Mouse (Mus musculus): ENCODE results near the gene Smyd1.

Smyd1 gene

DNA sequence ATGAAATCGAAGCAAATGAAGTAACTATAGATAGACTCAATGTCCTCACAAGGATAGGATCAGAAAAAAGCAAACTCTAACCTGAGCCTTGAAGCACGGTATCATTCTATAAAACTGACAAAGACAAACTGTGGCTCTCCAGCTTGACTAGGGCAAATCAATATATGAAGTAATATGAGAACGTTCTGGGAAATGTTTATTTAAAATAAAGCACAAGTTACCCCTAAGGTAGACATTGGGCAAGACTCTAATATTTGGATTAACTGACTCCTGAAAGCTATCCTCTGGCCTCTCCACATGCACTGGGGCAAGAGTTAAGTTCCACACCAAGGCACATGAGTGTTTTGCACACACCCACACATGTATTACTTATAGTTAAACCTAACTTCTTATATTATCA is 61.0 kb downstream of the Smyd1 start:
- no peak for DNase-seq (ENCODE audit: inconsistent age in 2 of 2, low spot score in 1 of 2)

DNA sequence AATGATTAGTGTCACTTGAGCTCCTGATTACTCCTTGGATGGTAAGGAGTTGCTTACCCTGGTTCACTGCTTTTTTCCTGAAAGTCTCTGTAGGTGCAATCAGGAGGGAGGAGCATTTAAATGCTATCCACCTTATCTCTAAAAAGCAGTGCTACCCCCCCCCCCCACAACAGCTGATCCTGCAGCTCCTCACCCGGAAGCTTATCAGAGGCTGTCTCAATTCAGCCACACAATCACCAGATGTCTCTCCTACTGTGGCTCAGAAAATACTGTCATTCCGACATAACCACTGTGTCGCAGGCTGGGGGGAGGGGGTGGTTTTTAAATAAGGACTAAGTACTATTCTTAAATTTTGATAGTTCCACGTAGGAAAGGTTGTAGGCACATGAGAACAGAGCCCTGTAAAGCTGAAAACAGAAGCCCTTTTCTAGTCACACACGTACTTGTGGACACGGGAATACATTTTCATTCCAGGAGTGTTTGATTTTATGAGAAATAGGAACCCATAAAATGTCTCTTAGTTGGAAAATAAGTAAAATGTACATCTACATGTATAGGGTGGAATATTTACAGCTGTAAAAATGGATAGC is 61.9 kb downstream of the Smyd1 start:
- no peak for DNase-seq (ENCODE audit: inconsistent age in 2 of 2, low spot score in 1 of 2)

DNA sequence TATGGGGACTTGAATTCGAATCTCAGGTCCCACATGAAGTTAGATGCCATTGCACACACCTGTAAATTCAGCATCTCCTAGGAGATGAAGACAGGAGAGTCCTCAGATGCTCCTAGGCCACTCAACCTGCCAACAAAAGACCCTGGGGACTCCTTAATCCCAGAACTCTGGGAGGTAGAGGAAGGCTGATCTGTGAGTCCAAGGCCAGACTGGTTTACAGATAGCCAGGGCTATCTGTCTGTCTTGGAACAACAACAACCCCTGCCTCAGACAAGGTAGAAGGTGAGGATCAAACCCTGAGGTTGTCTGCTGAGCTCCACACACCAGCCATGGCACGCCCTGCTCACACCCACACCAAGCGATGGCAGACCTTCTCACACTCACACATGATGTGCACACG is 62.9 kb downstream of the Smyd1 start:
- no peak for DNase-seq (ENCODE audit: inconsistent age in 2 of 2, low spot score in 1 of 2)

DNA sequence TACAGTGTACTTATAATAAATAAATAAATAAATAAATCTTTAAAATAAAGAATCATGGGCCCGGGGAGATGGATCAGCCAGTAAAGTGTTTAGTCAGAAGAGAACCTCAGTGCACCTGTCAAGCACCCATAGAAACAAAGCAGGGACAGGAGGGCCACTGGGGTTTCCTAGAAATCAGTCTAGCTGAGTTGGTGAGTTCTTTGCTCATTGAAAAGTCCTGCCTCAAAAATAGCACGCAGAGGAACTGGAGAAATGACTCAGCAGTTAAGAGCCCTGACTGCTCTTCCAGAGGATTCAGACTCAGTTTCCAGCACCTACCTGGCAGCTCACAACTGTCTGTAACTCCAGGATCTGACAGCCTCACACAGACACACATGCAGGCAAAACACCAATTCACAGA is 63.5 kb downstream of the Smyd1 start:
- no peak for DNase-seq (ENCODE audit: inconsistent age in 2 of 2, low spot score in 1 of 2)

- DNase-seq (ENCODE audit: inconsistent age in 2 of 2, low spot score in 1 of 2), result no peak
Observed at GRCm38 (mm10) chr6:71257375-71257774, 64.7 kb downstream of the Smyd1 start.

GRCm38 (mm10) chr6:71256166-71256565 is 65.9 kb downstream of the Smyd1 start:
- no peak for DNase-seq (ENCODE audit: inconsistent age in 2 of 2, low spot score in 1 of 2)

GRCm38 (mm10) chr6:71254456-71254855 is 67.6 kb downstream of the Smyd1 start:
- peak; percentile 20 to 57 for DNase-seq (ENCODE audit: inconsistent age in 2 of 2, low spot score in 1 of 2)

DNA sequence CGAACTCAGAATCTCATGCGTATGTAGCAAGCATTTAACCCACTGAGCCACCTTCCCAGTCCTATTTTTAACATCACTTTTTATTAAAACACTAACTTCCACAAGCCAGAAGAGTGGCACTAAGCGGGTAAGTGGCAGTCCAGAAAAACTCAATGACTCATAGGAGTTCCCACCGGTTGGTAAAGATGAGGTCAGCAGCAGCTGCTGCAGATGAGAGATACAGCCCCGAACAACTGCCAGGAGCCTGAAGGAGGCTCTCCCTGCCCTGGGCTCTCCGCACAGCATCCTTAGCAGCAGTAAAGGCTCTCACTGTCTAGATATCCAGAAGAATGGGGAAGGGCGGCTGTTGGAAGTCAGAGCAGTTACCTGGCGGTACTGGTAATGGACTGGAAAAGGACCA is 71.1 kb downstream of the Smyd1 start:
- DNase-seq (ENCODE audit: inconsistent age in 2 of 2, low spot score in 1 of 2), result no peak

DNA sequence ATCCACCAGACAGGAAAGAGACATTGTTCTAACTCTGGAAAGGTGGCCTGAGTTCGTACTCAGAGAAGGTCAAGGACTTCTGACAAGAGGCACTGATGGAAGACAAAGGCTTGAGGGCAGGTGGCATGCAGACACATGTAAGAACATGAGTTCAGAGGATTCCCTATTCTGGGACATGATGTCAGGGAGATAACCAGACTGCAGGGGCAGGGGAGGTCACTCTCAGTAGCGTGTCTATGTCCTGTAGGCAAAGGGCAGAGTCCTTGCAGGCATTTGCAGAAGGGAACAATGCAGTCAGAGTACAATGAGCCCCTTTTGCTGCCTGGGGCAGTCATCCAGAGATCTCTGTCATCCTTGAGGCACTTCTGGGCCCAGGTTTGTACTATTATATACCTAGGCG is 72.4 kb downstream of the Smyd1 start:
- no peak for DNase-seq (ENCODE audit: inconsistent age in 2 of 2, low spot score in 1 of 2)

- DNase-seq (ENCODE audit: inconsistent age in 2 of 2, low spot score in 1 of 2), result no peak
Observed at GRCm38 (mm10) chr6:71248420-71248819, 73.6 kb downstream of the Smyd1 start.

DNA sequence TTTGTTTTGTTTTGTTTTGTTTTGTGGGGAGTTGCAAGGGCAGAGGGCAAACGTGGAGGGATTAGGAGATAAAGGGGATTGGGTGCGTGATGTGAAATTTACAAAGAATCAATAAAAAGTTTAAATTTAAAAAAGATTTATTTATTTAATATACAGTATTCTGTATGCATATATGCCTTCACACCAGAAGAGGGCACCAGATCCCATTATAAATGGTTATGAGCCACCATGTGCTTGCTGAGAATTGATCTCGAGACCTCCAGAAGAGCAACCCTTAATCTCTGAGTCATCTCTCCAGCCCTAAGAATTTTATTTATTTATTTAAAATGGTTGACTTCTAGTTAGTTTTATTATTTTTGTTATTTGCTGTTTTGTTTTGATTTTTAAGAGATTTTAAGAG is 78.8 kb downstream of the Smyd1 start:
- no peak for DNase-seq (ENCODE audit: inconsistent age in 2 of 2, low spot score in 1 of 2)

- no peak for DNase-seq (ENCODE audit: inconsistent age in 2 of 2, low spot score in 1 of 2)
Observed at GRCm38 (mm10) chr6:71242811-71243210, 79.2 kb downstream of the Smyd1 start.

DNA sequence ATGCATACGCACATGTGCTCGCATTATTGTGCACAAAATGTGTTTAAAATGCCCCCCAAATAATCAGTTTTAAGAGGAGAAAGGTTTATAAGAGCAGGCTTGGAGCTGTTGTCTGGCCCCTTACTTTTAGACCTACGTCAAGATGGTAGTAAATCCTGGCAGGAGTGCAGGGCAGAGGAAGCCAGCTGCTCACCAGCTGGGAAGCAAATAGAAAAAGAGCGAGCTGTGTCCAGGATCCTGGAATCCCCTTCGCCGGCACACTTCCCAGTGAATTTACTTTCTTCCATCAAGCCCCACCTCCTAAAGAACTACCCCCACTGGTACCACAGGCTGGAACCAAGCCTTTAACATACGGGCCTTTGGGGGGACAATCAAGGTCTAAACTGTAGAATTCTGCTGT is 81.2 kb downstream of the Smyd1 start:
- DNase-seq (ENCODE audit: inconsistent age in 2 of 2, low spot score in 1 of 2), result no peak

DNA sequence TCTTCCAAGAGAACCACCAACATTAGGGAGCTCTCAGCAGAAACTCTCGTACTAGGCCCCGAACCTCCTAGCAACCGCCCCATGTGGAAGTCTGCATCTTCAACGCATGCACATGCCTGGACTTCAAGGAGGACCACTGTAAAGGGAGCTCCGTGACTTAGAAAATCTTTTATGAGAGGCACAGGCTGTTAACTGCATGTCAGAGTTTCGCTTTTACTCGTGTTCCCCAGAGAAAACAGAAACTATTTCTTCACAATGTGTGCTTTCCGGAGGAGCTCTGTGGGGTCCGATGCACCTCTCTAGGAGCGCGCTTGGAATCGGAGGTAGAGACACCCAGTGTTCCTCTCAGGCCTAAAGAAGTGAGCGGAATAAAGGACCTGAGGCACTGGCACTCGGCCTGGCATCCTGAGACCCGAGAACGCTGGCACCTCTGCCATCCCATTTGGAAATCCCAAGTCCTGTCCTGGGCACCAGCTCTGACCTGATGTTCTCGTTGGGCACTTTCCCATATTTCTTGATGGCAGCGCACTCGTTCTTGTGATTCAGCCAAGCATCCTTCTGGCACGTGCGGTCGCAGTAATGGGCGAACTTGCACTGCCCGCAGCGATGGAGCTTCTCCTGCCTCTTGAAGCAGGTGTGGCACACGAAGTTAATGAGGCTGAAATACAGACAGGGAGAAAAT is 82.8 kb downstream of the Smyd1 start:
- no peak for DNase-seq (ENCODE audit: inconsistent age in 2 of 2, low spot score in 1 of 2)

DNA sequence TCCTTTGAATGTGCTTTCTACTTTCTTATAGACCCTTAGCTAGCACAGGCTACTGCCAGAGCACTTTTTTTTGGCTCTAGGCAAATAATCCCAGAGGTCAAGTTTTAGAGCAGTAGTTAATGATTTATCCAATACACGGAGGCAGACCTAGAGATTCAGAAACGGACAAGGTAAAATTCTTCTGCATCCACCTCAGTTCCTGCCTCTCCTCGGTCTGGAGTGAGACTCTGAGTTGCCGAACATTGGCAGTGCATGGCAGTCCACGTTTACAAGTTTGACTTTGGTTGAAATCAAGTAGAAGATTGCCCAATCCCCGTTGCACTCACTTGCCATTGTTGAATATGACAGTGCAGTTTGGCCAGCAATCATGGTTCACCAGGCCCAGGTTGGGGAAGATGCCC is 85.0 kb downstream of the Smyd1 start:
- DNase-seq (ENCODE audit: inconsistent age in 2 of 2, low spot score in 1 of 2), result no peak

GRCm38 (mm10) chr6:71236506-71236905 is 85.5 kb downstream of the Smyd1 start:
- DNase-seq (ENCODE audit: inconsistent age in 2 of 2, low spot score in 1 of 2), result no peak

- no peak for DNase-seq (ENCODE audit: inconsistent age in 2 of 2, low spot score in 1 of 2)
Observed at GRCm38 (mm10) chr6:71235944-71236343, 86.1 kb downstream of the Smyd1 start.

DNA sequence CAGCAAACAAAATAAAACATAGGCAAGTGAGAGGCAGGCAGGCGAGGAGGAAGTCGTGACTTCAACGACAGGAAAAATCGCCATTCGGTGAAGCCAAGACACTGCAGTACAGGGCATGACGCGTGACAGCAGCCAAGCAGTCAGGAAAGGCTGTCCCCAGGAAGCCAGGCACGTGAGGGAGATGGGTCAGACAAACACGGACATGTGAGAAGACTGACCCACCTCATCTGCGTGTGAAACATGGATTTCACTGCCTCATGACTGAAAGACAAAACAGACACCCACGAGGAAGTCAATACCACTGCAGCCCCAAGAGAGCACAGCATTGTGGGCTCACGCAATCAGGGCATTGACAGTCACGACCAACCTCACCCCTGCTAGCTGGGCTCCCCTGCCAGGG is 86.9 kb downstream of the Smyd1 start:
- no peak for DNase-seq (ENCODE audit: inconsistent age in 2 of 2, low spot score in 1 of 2)

DNA sequence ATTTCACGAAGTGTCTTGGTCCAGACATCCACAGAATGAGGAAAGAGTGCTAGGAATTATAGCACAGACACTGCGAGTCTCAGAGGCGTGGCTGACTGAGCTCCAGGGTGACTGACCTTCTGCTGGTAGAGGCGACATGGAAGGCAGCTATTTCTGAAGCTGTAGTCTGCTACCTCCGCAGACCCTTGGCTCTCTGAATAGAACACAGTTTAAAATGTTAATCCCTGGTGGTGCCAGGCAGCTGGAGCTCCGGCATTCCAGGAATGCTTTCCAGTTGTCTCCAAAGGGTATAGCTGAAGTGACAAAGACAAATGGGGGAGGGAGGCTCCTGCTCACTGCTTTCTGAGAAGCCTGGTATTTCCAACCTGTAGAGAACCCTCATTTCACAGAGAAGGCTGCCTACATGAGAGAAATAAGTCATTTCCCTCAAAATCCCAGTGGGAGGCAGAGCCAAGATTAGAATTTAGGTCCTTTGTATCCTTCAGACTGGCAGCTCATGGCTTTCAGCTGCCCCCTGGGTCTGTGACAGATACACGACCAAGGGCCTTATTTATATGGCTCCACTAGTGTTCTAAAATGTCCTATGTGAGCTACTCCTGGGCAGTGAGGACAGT is 94.8 kb downstream of the Smyd1 start:
- no peak for DNase-seq (ENCODE audit: inconsistent age in 2 of 2, low spot score in 1 of 2)

- DNase-seq (ENCODE audit: inconsistent age in 2 of 2, low spot score in 1 of 2), result no peak
Observed at GRCm38 (mm10) chr6:71226544-71226943, 95.5 kb downstream of the Smyd1 start.

GRCm38 (mm10) chr6:71224184-71224943 is 97.7 kb downstream of the Smyd1 start:
- DNase-seq (ENCODE audit: inconsistent age in 2 of 2, low spot score in 1 of 2), result no peak

GRCm38 (mm10) chr6:71221501-71221900 is 100.5 kb downstream of the Smyd1 start:
- DNase-seq (ENCODE audit: inconsistent age in 2 of 2, low spot score in 1 of 2), result no peak
